Mouse (Mus musculus): ENCODE measurements around the gene Mgat5. TPM values are rescaled to one million over a fixed set of nuclear protein-coding genes. Genes with fewer than 3 reads are reported as not detected.

Mgat5 gene
- polyA plus RNA-seq, 1 experiment from 2014 or later: 5.2 TPM

DNA sequence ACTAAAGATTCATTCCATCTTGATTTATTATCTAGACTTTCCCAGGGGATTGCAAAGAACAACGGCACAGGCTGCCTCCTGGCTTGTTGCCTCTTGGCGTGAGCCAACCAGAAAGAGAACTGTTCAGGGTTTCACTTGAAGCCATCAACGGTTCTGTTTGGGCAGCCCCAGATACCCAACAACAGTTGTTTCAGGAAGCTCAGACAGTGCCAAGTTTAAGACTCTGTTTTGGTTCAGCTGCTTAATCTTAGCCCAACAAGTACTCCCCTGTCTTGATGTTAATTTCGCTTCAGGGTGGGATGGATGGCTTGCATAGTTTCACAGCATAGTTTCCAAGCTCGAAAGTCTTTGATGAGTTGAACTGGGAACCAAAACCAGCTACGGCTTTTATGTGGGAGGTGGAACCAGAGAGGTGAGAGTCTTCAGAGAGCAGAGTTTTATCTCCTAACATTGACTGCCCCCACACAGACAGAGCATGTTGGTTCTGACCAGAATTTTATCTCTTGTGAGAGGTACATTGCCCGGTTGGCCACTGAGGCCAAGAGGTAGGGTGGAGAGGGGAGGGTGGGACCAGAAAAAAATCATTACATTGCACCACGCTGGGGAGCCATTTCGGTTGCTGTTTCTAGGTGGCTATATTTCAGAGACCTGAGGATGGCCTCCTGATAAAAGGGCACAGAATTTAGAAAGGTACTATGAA lies 144.0 kb downstream of the Mgat5 start:
- H3K27ac ChIP-seq (ENCODE audit: low read depth): no peak overlapping the region

DNA sequence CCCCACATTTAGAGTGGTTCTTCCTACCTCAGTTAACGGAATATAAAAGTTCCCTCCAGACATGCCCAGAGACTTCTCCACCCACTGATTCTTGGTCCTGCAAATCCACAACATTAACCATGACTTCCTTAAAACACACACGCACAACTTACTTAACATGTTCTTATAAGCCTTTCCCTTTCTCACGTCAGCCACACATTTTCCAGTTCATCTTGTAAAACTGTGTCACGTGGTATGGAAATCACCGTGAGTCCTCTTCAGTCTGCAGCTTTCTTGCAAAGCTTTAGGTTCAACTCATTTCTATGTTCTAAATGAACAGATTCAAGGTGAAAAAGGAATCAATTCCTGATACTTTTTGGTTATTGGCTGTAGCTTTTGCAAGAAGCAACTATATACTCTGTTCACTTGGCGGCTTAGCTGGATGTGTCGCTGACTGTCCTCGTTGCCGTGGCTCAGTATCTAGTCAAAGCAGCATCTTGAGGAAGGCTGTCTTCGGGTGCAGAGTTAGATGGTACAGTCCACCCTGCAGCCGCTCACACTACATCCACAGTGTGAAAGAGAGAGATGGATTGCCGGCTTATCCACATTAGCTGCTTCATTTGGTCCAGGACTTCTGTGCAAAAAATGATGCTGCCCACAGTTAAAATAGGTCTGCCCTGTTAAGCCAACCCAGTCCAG lies 146.7 kb downstream of the Mgat5 start:
- no peak for ATAC-seq (ENCODE audit: insufficient read depth)
- no peaks in the 10 kb centered on the region for H3K27me3 ChIP-seq (ENCODE audit: insufficient read depth, low read length)
- no peaks in the 10 kb centered on the region for H3K36me3 ChIP-seq (ENCODE audit: insufficient read depth)
- DNase-seq: no peak
- H3K4me3 ChIP-seq (ENCODE audit: low read depth, low read length): no peak overlapping the region
- H3K4me2 ChIP-seq: no peak overlapping the region
- H3K9me3 ChIP-seq (ENCODE audit: low read depth, low read length): no peaks in the 10 kb centered on the region
- H3K4me1 ChIP-seq (ENCODE audit: insufficient read depth): no peaks in the 10 kb centered on the region
- TF ChIP-seq CTCF (IDR thresholded peaks at IDR 0.05; ENCODE audit: low read depth): no peak
- WGBS: 85% methylated on average over 12 of the region's 12 CpGs
- no peak overlapping the region for H3K9ac ChIP-seq
- no peak overlapping the region for H3K27ac ChIP-seq (ENCODE audit: low read depth)

More for the DNA sequence above, 144.0 kb downstream of the Mgat5 start:
- Histone ChIP-seq H3K9ac (no peak overlapping the region), H3K4me3 (ENCODE audit: low read depth, low read length) (no peak overlapping the region), H3K27me3 (ENCODE audit: insufficient read depth, low read length) (no peaks in the 10 kb centered on the region), H3K4me2 (no peak overlapping the region), H3K4me1 (ENCODE audit: insufficient read depth) (no peaks in the 10 kb centered on the region), H3K9me3 (ENCODE audit: low read depth, low read length) (no peaks in the 10 kb centered on the region), H3K36me3 (ENCODE audit: insufficient read depth) (no peaks in the 10 kb centered on the region)
- no peak for TF ChIP-seq CTCF (IDR thresholded peaks at IDR 0.05; ENCODE audit: low read depth)
- DNase-seq: peak; percentile 16
- WGBS: 66% methylated on average over 9 of the region's 9 CpGs
- ATAC-seq (ENCODE audit: insufficient read depth): 0 out of 2 replicates have a peak, but pooled peaks have one; percentile 48

DNA sequence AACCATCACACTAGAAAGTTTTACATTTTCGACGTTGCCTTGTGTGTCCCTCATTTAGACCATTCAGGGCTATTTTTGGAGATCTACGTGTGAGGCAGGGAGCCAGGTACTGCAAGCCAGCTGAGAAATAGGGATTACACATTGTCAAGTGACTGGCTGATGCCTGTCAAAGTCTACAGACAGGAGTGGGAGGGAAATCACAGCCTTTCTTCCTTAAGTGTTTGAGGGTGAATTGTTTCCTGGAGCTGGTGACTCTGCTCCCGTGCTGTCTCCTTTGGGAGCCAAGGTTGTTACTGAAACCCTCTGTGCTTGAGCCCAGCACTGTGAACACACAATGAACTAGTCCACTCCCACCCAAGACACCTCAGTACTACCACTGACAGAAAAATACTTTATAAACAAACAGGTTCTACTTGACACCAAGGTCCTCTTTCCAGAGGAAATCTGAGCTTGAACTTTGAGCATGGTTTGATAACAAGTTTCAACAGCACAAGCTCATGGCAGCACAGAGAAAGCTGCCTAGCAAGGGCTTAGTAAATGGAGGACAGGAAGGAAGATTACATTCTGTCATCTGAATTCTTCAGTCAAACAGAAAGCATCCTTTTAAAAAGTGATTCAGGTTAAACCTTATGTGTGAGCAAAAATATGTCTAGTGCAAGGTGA lies 147.4 kb downstream of the Mgat5 start:
- ATAC-seq (ENCODE audit: insufficient read depth) (no peak), DNase-seq (peak; percentile 8)
- Histone ChIP-seq H3K4me3 (ENCODE audit: low read depth, low read length) (no peak overlapping the region), H3K27me3 (ENCODE audit: insufficient read depth, low read length) (no peaks in the 10 kb centered on the region), H3K9me3 (ENCODE audit: low read depth, low read length) (no peaks in the 10 kb centered on the region), H3K9ac (no peak overlapping the region), H3K4me1 (ENCODE audit: insufficient read depth) (no peaks in the 10 kb centered on the region), H3K36me3 (ENCODE audit: insufficient read depth) (no peaks in the 10 kb centered on the region), H3K27ac (ENCODE audit: low read depth) (no peak overlapping the region), H3K4me2 (no peak overlapping the region)
- TF ChIP-seq CTCF (IDR thresholded peaks at IDR 0.05; ENCODE audit: low read depth): no peak
- WGBS: 43% methylated on average over 4 of the region's 4 CpGs

DNA sequence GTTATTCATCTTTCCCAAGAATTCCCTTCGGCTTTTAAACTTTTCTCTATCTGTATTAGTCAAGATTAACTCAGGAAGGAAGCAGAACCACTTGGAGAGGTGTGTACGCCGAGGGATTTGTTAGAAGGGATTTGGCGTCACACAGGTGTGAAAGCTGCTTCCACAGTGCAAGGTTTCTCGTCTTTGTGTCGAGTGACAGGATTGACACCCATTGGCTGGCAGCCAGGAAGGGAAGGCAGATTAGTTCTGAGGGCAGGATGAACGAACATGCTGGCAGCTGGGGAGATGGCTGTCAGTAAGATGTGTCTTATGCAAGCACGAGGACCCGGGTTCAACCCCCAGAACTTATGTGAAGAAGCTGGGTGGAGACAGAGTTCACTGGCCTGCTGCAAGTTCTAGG lies 148.6 kb downstream of the Mgat5 start:
- Histone ChIP-seq H3K36me3 (ENCODE audit: insufficient read depth) (no peaks in the 10 kb centered on the region), H3K9ac (no peak overlapping the region), H3K9me3 (ENCODE audit: low read depth, low read length) (no peaks in the 10 kb centered on the region), H3K27ac (ENCODE audit: low read depth) (no peak overlapping the region), H3K27me3 (ENCODE audit: insufficient read depth, low read length) (no peaks in the 10 kb centered on the region), H3K4me2 (no peak overlapping the region), H3K4me1 (ENCODE audit: insufficient read depth) (no peaks in the 10 kb centered on the region), H3K4me3 (ENCODE audit: low read depth, low read length) (no peak overlapping the region)
- TF ChIP-seq CTCF (IDR thresholded peaks at IDR 0.05; ENCODE audit: low read depth): no peak
- WGBS: 37% methylated on average over 9 of the region's 9 CpGs
- DNase-seq: peak; percentile 9
- ATAC-seq (ENCODE audit: insufficient read depth): no peak

DNA sequence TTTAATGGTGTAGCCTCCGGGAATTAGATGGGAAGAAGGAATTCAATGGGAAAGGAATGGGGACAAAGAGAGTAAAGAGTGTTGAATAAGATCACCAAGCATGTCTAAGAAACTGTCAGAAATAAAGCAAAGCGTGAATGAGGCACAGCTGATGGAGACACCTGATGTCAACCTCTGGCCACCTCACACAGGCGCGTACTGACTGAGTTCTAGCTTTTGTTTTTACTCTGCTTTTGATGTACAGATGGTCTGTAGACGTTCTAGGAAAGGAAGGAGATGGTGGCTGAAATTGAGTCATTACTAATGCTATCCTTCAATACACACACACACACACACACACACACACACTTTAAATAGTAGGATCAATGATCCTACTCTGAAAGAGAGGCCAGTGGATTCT lies 149.3 kb downstream of the Mgat5 start:
- TF ChIP-seq CTCF (IDR thresholded peaks at IDR 0.05; ENCODE audit: low read depth): no peak
- ATAC-seq (ENCODE audit: insufficient read depth) (no peak), DNase-seq (no peak)
- Histone ChIP-seq H3K27me3 (ENCODE audit: insufficient read depth, low read length) (no peaks in the 10 kb centered on the region), H3K9ac (no peak overlapping the region), H3K4me2 (no peak overlapping the region), H3K9me3 (ENCODE audit: low read depth, low read length) (no peaks in the 10 kb centered on the region), H3K36me3 (ENCODE audit: insufficient read depth) (no peaks in the 10 kb centered on the region), H3K4me1 (ENCODE audit: insufficient read depth) (no peaks in the 10 kb centered on the region), H3K4me3 (ENCODE audit: low read depth, low read length) (no peak overlapping the region), H3K27ac (ENCODE audit: low read depth) (no peak overlapping the region)
- WGBS: 87% methylated on average over 5 of the region's 5 CpGs

DNA sequence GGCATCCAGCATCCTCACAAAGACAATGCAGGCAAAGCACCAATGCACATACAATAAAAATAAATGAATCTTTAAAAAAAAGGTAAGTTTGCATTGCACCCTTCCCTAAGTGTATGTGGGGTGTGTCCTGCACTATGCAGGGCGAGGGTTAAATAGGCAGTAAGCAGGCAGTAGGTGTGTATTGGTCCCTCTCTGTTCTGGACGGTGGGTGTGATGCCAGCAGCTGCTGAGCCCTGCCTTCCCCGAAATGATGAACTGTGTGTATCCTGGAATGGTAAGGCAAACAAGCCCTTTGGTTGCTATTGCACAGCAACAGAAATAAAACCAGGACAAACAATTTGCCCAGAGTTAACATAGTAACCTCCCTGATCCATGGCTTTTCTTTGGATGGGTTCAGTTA lies 150.2 kb downstream of the Mgat5 start:
- H3K9ac ChIP-seq: no peak overlapping the region
- H3K27me3 ChIP-seq (ENCODE audit: insufficient read depth, low read length): no peaks in the 10 kb centered on the region
- no peak overlapping the region for H3K4me2 ChIP-seq
- no peak for TF ChIP-seq CTCF (IDR thresholded peaks at IDR 0.05; ENCODE audit: low read depth)
- H3K4me1 ChIP-seq (ENCODE audit: insufficient read depth): no peaks in the 10 kb centered on the region
- H3K36me3 ChIP-seq (ENCODE audit: insufficient read depth): no peaks in the 10 kb centered on the region
- DNase-seq: no peak
- H3K27ac ChIP-seq (ENCODE audit: low read depth): no peak overlapping the region
- 75% methylated on average over 3 of the region's 3 CpGs for WGBS
- H3K4me3 ChIP-seq (ENCODE audit: low read depth, low read length): no peak overlapping the region
- ATAC-seq (ENCODE audit: insufficient read depth): no peak; the same call in 1 of the 2 replicates
- H3K9me3 ChIP-seq (ENCODE audit: low read depth, low read length): no peaks in the 10 kb centered on the region

DNA sequence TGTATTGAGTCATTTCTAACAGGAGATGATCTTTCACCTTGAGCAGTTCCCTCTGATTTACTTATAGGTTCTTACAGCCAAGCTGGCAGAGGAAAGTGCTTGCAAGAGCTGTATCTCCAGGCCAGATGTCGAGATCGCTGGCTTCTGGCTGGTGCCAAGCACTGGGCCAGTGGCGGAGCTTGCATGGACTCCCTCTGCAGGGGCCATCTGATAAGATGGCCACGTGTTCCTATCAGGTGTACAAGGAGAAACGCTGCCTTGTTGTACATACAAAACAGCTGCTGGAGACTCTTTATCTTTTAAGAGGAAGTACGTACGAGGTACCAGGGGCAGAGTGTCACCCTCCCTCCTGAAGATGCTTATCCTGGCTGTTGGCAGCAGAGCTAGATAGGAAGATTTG lies 158.8 kb downstream of the Mgat5 start:
- no peak overlapping the region for H3K9ac ChIP-seq
- H3K27me3 ChIP-seq (ENCODE audit: insufficient read depth, low read length): no peaks in the 10 kb centered on the region
- DNase-seq: no peak
- H3K4me3 ChIP-seq (ENCODE audit: low read depth, low read length): no peak overlapping the region
- H3K27ac ChIP-seq (ENCODE audit: low read depth): no peak overlapping the region
- no peaks in the 10 kb centered on the region for H3K4me1 ChIP-seq (ENCODE audit: insufficient read depth)
- ATAC-seq (ENCODE audit: insufficient read depth): no peak
- H3K4me2 ChIP-seq: no peak overlapping the region
- H3K36me3 ChIP-seq (ENCODE audit: insufficient read depth): no peaks in the 10 kb centered on the region
- no peak for TF ChIP-seq CTCF (IDR thresholded peaks at IDR 0.05; ENCODE audit: low read depth)
- no peaks in the 10 kb centered on the region for H3K9me3 ChIP-seq (ENCODE audit: low read depth, low read length)
- WGBS: 56% methylated on average over 7 of the region's 7 CpGs

All from lung, embryonic 14.5 days (tissue).